Mouse (Mus musculus): Measurements from ENCODE around the gene Msi2. TPM values are rescaled to one million over a fixed set of nuclear protein-coding genes. Genes with fewer than 3 reads are reported as not detected.

Gene Msi2
- polyA plus RNA-seq, 1 experiment from 2014 or later: 25.6 TPM

DNA sequence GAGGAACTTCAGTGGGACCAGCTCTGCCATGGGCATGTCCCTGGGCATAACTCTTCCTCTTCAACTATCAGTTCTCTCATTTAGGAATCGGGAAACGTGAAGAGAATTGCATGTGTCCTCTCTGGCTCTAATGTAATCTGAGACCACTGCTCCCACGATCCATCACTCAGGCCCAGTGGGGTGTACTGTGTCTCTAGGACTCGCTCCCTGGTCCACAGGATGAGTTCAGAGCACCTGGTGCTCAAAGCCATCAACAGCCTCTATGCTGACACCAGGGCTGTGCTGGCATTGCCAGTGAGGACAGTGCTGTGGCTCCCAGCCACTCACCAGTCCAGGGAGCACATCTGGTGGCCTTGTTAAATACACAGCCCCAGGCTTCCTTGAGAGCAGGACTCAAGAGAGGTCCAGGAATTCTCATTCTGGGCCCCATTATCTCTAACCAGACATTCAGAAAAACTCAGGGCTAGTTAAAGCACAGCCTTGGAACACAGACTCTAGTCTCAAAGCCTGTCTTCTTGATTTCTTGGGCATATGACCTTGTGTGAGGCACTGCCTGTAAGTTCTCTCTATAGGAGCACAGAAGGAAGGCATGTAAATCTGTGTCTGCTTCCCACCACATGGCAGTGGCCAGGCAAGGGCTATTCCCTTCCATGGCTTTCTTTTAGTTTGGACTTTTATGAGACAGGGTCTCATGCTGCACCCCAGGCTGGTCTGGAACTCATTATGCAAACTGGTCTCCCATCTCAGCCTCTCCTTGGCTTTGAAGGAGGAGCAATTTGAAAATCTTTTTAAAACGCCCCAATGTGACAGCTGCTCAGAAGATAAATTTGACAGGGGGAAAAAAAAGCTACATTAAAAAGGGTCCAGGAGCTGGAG lies 211.5 kb downstream of the Msi2 start:
- H3K4me2 ChIP-seq (ENCODE audit: low read depth, low read length): no peak overlapping the region
- no peak overlapping the region for H3K27ac ChIP-seq (ENCODE audit: low read depth, low read length)
- H3K27me3 ChIP-seq (ENCODE audit: control insufficient read depth, insufficient read depth, low read length): no peaks in the 10 kb centered on the region
- WGBS: 36% methylated on average over 5 of the region's 5 CpGs
- H3K9me3 ChIP-seq (ENCODE audit: control insufficient read depth, low read length): no peaks in the 10 kb centered on the region
- H3K4me1 ChIP-seq (ENCODE audit: control insufficient read depth, insufficient read depth, low read length): peaks cover 26% of the 10 kb centered on the region
- H3K36me3 ChIP-seq (ENCODE audit: control insufficient read depth, insufficient read depth, low read length): no peaks in the 10 kb centered on the region
- H3K9ac ChIP-seq (replicated peaks; ENCODE audit: low read depth, low read length): no peak overlapping the region
- H3K4me3 ChIP-seq (ENCODE audit: low read depth, low read length): no peak overlapping the region
- ATAC-seq (ENCODE audit: low read depth): no peak

DNA sequence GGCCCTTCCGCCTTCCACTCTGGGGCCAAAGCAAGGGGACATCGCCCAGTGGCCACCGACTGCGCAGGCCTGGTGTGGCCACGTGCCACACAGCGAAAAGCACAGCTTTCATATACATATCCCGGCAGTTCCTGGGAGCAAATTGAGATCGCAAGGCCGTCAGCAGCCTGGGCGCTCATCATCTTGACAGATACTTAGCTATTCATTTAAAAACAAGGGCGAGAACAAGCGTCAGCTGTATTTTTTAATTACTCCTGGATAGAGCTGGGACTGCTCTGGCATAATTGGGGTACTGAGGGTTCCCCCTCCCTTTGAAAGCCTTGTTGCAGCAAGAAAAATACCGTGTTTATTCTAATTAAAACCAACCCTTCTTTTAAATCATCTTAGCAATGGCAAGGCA lies 212.2 kb downstream of the Msi2 start:
- Histone ChIP-seq H3K27me3 (ENCODE audit: control insufficient read depth, insufficient read depth, low read length) (no peaks in the 10 kb centered on the region), H3K36me3 (ENCODE audit: control insufficient read depth, insufficient read depth, low read length) (no peaks in the 10 kb centered on the region), H3K9me3 (ENCODE audit: control insufficient read depth, low read length) (no peaks in the 10 kb centered on the region), H3K4me2 (ENCODE audit: low read depth, low read length) (no peak overlapping the region), H3K27ac (ENCODE audit: low read depth, low read length) (no peak overlapping the region), H3K9ac (replicated peaks; ENCODE audit: low read depth, low read length) (no peak overlapping the region), H3K4me1 (ENCODE audit: control insufficient read depth, insufficient read depth, low read length) (peaks cover 32% of the 10 kb centered on the region), H3K4me3 (ENCODE audit: low read depth, low read length) (no peak overlapping the region)
- 58% methylated on average over 13 of the region's 13 CpGs for WGBS
- no peak for ATAC-seq (ENCODE audit: low read depth)

DNA sequence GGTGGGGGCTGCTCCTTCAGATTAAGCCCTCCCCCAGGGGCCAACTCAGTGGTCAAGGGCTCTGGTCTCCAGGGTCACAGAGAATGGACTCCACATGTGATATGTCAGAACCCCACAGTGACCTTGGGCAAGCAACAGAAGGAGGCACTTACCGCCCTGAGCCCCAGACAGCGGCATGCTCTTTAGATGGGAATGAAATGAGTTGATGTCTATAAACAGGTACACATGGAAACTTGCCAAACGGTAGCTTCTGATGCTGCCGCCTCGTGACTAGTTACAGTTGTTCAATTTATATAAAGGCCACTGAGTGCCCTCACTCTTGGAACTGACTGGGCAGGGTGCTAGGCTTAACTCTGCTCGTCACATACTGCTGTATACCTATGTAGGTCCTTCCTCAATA lies 215.7 kb downstream of the Msi2 start:
- no peak for ATAC-seq (ENCODE audit: low read depth)
- no peaks in the 10 kb centered on the region for H3K27me3 ChIP-seq (ENCODE audit: control insufficient read depth, insufficient read depth, low read length)
- H3K27ac ChIP-seq (ENCODE audit: low read depth, low read length): no peak overlapping the region
- no peaks in the 10 kb centered on the region for H3K9me3 ChIP-seq (ENCODE audit: control insufficient read depth, low read length)
- peaks cover 21% of the 10 kb centered on the region for H3K4me1 ChIP-seq (ENCODE audit: control insufficient read depth, insufficient read depth, low read length)
- H3K4me2 ChIP-seq (ENCODE audit: low read depth, low read length): no peak overlapping the region
- H3K36me3 ChIP-seq (ENCODE audit: control insufficient read depth, insufficient read depth, low read length): no peaks in the 10 kb centered on the region
- no peak overlapping the region for H3K4me3 ChIP-seq (ENCODE audit: low read depth, low read length)
- H3K9ac ChIP-seq (replicated peaks; ENCODE audit: low read depth, low read length): no peak overlapping the region
- 63% methylated on average over 6 of the region's 6 CpGs for WGBS

DNA sequence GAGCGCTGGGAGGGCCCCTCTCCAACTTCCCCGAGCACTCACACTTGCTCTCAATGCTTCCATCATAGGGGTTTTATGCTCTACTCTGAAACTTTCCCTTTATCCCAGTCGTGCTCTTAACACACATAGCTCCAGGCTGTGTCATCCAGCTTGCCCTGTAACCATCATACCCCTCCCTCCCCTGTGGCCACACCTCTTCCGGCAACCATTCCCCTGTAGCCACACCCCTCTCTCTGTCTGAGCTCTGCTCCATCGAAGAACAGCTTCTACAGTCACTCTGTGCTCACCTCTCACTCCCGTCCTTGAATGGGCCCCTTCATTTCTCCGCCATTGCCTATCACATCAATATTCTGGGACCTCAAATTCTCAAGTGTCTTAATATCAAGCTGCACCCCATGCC lies 219.8 kb downstream of the Msi2 start:
- H3K4me2 ChIP-seq (ENCODE audit: low read depth, low read length): no peak overlapping the region
- no peak overlapping the region for H3K9ac ChIP-seq (replicated peaks; ENCODE audit: low read depth, low read length)
- H3K27ac ChIP-seq (ENCODE audit: low read depth, low read length): no peak overlapping the region
- H3K9me3 ChIP-seq (ENCODE audit: control insufficient read depth, low read length): no peaks in the 10 kb centered on the region
- ATAC-seq (ENCODE audit: low read depth): no peak
- H3K27me3 ChIP-seq (ENCODE audit: control insufficient read depth, insufficient read depth, low read length): no peaks in the 10 kb centered on the region
- H3K4me3 ChIP-seq (ENCODE audit: low read depth, low read length): no peak overlapping the region
- WGBS: 59% methylated on average over 7 of the region's 7 CpGs
- no peaks in the 10 kb centered on the region for H3K36me3 ChIP-seq (ENCODE audit: control insufficient read depth, insufficient read depth, low read length)
- H3K4me1 ChIP-seq (ENCODE audit: control insufficient read depth, insufficient read depth, low read length): peaks cover 18% of the 10 kb centered on the region

DNA sequence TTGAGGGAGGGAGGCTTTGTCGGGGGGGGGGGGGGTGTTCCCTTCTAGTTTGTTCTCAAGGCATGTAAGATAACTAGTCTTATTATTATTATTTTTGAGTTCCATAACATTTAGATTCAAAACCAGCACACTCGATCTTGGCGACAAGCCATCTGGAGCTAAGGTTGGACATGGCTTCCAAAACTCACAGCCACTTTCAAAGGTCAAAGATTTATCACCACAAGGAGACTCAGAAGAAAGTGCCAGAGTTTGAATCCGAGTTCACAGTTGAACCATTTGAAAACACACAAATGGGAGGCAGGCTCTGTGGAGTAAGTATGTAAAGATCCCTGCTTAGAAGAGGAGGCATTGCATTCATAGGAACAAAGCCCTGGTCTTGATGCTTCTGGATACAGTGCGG lies 221.9 kb downstream of the Msi2 start:
- no peak overlapping the region for H3K4me2 ChIP-seq (ENCODE audit: low read depth, low read length)
- H3K9ac ChIP-seq (replicated peaks; ENCODE audit: low read depth, low read length): no peak overlapping the region
- H3K27me3 ChIP-seq (ENCODE audit: control insufficient read depth, insufficient read depth, low read length): no peaks in the 10 kb centered on the region
- no peak for ATAC-seq (ENCODE audit: low read depth)
- H3K4me3 ChIP-seq (ENCODE audit: low read depth, low read length): no peak overlapping the region
- H3K36me3 ChIP-seq (ENCODE audit: control insufficient read depth, insufficient read depth, low read length): no peaks in the 10 kb centered on the region
- peaks cover 14% of the 10 kb centered on the region for H3K4me1 ChIP-seq (ENCODE audit: control insufficient read depth, insufficient read depth, low read length)
- 77% methylated on average over 5 of the region's 5 CpGs for WGBS
- no peaks in the 10 kb centered on the region for H3K9me3 ChIP-seq (ENCODE audit: control insufficient read depth, low read length)
- H3K27ac ChIP-seq (ENCODE audit: low read depth, low read length): no peak overlapping the region

DNA sequence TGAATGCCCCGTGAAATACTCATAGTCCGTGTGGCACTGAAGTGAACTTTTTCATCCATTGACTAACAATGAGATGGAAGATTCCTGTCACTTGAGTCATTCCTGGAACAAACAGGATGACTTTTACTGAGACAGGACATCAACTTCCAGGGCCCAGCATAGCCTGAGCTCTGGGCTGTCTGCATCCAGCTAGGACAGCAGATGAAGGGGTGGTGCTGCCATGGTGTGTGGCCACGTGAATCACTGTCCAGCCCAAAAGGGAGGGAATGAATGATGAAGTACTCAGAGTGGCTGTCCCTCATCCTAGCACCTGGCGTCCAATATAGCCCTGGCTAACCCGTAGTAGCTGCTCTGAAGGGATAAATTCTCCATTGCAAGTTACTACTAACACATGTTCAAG lies 222.6 kb downstream of the Msi2 start:
- no peaks in the 10 kb centered on the region for H3K27me3 ChIP-seq (ENCODE audit: control insufficient read depth, insufficient read depth, low read length)
- H3K9ac ChIP-seq (replicated peaks; ENCODE audit: low read depth, low read length): no peak overlapping the region
- H3K4me1 ChIP-seq (ENCODE audit: control insufficient read depth, insufficient read depth, low read length): peaks cover 10% of the 10 kb centered on the region; the same call in 1 of the 2 replicates
- no peak overlapping the region for H3K4me3 ChIP-seq (ENCODE audit: low read depth, low read length)
- no peaks in the 10 kb centered on the region for H3K36me3 ChIP-seq (ENCODE audit: control insufficient read depth, insufficient read depth, low read length)
- H3K4me2 ChIP-seq (ENCODE audit: low read depth, low read length): no peak overlapping the region
- no peak overlapping the region for H3K27ac ChIP-seq (ENCODE audit: low read depth, low read length)
- 73% methylated on average over 5 of the region's 5 CpGs for WGBS
- H3K9me3 ChIP-seq (ENCODE audit: control insufficient read depth, low read length): no peaks in the 10 kb centered on the region
- ATAC-seq (ENCODE audit: low read depth): no peak

DNA sequence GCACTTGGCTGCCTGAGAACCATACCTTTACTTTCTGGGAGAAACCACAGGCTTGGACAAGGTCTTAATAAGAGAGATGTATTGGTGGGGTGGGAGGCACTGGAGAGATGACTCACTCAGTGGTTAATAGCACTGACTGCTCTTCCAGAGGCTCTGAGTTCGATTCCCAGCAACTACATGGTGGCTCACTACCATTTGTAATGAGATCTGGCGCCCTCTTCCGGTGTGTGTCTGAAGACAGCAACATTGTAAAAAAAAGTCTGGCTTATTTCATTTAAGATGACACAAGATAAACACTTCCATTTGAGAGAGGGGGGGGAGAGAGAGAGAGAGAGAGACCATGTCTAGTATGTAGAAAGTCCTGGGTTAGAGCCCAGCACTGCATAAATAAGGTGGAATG lies 223.3 kb downstream of the Msi2 start:
- no peak for ATAC-seq (ENCODE audit: low read depth)
- Histone ChIP-seq H3K27ac (ENCODE audit: low read depth, low read length) (no peak overlapping the region), H3K4me2 (ENCODE audit: low read depth, low read length) (no peak overlapping the region), H3K27me3 (ENCODE audit: control insufficient read depth, insufficient read depth, low read length) (no peaks in the 10 kb centered on the region), H3K9ac (replicated peaks; ENCODE audit: low read depth, low read length) (no peak overlapping the region), H3K4me3 (ENCODE audit: low read depth, low read length) (no peak overlapping the region), H3K36me3 (ENCODE audit: control insufficient read depth, insufficient read depth, low read length) (no peaks in the 10 kb centered on the region), H3K4me1 (ENCODE audit: control insufficient read depth, insufficient read depth, low read length) (peaks cover 12% of the 10 kb centered on the region), H3K9me3 (ENCODE audit: control insufficient read depth, low read length) (no peaks in the 10 kb centered on the region)
- WGBS: 94% methylated on average over 3 of the region's 3 CpGs

DNA sequence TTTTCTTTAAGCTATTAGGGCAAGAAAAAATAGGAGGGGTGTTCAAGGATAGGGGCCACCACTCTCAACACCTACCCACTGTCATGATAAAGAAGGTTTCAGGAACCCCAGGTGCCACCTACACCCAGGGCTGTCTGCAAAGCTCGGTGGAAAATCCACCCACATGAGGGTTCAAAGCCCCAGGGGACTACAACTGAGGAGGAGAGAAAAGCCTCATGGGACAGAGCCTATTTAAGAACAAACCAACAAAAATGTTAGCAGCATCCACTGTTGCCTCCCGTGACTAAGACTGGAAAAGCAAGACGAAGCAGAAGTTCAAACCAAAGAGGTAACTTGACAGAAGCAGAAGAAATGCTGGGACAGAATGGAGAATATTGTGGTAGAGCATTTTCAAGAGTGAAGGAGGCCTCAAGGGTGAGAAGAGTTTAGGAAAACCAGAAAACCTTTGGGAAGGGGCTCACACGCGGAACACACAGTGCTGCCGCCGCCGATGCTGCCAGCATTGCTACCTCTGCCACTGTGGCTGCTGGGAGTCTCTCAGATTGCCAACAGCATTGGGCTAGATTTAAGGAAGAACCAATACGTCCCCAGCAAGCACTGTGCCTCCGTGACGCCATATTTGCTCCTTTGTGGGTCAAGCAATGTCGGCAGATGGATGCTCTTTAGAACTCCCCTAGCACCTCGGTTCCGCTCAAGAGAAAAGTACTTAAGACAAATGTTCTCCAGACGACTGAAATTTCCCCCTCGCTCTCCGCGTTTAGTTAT lies 224.3 kb downstream of the Msi2 start:
- H3K27ac ChIP-seq (ENCODE audit: low read depth, low read length): no peak overlapping the region
- H3K36me3 ChIP-seq (ENCODE audit: control insufficient read depth, insufficient read depth, low read length): no peaks in the 10 kb centered on the region
- peaks cover 22% of the 10 kb centered on the region for H3K4me1 ChIP-seq (ENCODE audit: control insufficient read depth, insufficient read depth, low read length)
- ATAC-seq (ENCODE audit: low read depth): no peak
- H3K9me3 ChIP-seq (ENCODE audit: control insufficient read depth, low read length): no peaks in the 10 kb centered on the region
- no peak overlapping the region for H3K4me2 ChIP-seq (ENCODE audit: low read depth, low read length)
- no peak overlapping the region for H3K4me3 ChIP-seq (ENCODE audit: low read depth, low read length)
- H3K9ac ChIP-seq (replicated peaks; ENCODE audit: low read depth, low read length): no peak overlapping the region
- 73% methylated on average over 18 of the region's 18 CpGs for WGBS
- no peaks in the 10 kb centered on the region for H3K27me3 ChIP-seq (ENCODE audit: control insufficient read depth, insufficient read depth, low read length)

DNA sequence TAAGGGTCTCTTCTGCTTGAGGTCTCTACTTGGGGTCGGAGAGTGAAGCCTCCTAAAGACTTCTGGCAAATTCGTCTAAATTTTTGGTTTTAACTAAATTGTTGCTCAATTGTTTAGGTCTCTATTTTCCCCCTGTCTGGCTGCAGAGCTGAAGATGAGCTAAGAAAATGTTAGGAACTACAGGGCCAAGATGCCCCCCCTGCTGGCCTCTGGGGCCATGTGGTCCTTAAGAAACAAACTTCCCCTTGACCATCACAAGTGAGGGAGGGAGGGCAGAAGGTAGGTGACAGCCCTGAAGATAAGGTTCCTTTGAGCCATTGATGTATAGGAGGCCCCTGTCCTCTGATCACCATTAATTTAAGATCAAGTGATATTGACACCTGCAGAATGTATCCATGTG lies 225.7 kb downstream of the Msi2 start:
- ATAC-seq (ENCODE audit: low read depth): no peak
- Histone ChIP-seq H3K27me3 (ENCODE audit: control insufficient read depth, insufficient read depth, low read length) (no peaks in the 10 kb centered on the region), H3K27ac (ENCODE audit: low read depth, low read length) (no peak overlapping the region), H3K9me3 (ENCODE audit: control insufficient read depth, low read length) (no peaks in the 10 kb centered on the region), H3K4me2 (ENCODE audit: low read depth, low read length) (no peak overlapping the region), H3K4me3 (ENCODE audit: low read depth, low read length) (no peak overlapping the region), H3K4me1 (ENCODE audit: control insufficient read depth, insufficient read depth, low read length) (peaks cover 30% of the 10 kb centered on the region), H3K36me3 (ENCODE audit: control insufficient read depth, insufficient read depth, low read length) (no peaks in the 10 kb centered on the region), H3K9ac (replicated peaks; ENCODE audit: low read depth, low read length) (no peak overlapping the region)
- 89% methylated on average over 2 of the region's 2 CpGs for WGBS

All from neural tube, embryonic 14.5 days (tissue).